Mouse (Mus musculus): ENCODE measurements around the gene Gm4767. TPM values are rescaled to one million over a fixed set of nuclear protein-coding genes. Genes with fewer than 3 reads are reported as not detected.

Gm4767 gene
- not detected in 2 replicates for polyA plus RNA-seq (2012; rRNA removed)

GRCm38 (mm10) chr10:81811899-81812298 lies at the start of gene Gm4767:
Gene Gm4767, plus strand, starts transcription at chr10:81812186.

DNA sequence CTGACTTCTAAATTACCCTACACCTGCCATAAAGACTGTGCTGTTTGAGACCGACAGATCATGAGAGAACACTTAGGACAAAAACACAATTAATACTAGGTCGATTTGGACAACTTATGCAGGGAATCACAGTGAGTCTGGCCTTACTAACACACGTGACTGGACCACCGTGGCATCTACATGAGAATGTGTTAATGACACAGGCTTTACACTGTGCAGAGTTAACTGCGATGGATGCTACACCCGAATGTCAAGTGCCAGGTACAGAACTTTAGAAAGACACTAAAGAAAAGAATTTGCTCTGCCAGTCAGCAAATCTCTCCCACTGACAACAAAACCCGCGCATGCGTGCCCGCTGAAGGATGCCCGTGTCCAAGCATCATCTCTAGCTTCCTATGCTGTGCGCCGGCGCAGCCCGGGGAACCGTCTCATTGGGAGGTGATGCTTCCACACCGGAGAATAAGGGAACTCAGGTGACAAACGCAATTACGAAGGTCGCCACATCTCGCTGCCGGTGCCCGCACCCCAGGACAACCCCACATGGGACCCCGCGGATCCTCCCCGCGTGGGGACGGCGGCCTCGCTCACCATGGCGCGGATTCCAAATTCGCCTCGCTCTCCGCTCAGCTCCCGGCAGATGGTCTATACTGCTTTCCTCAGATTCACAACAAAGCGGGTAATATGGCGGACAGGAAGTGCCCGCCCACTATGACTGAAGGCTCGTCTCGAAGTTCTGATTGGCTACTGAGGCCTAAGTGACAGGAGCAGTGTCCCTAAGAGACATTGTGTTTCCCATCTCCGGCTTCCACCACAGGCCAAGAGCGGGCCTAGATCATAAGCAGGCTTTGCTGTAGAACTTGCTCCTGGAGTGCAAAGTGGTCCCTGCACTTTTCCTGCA lies 41.2 kb upstream of the Gm4767 start, which contains the start of gene Gm3055:
Gene Gm3055, minus strand, starts transcription at position 656 of the 898 bp plus-strand sequence.

GRCm38 (mm10) chr10:81863409-81864407 lies 51.7 kb downstream of the Gm4767 start, which contains the start of gene Gm32687:
Gene Gm32687, plus strand, starts transcription at chr10:81863934.

Other genes starting within 250 kb of the Gm4767 start
- 56.0 and 71.7 TPM in 2 replicates for gene Tle2, start 237.6 kb upstream of the Gm4767 start, polyA plus RNA-seq (2012; rRNA removed)
- gene Tle6, start 211.1 kb upstream of the Gm4767 start, polyA plus RNA-seq (2012; rRNA removed) = 10.5 and 11.4 TPM in 2 replicates
- gene BC025920, start 205.9 kb upstream of the Gm4767 start, polyA plus RNA-seq (2012; rRNA removed) = 0.14 and 0.39 TPM in 2 replicates
- gene Sirt6, start 184.4 kb upstream of the Gm4767 start, polyA plus RNA-seq (2012; rRNA removed) = 18.8 and 22.3 TPM in 2 replicates
- gene Ankrd24, start 183.6 kb upstream of the Gm4767 start, polyA plus RNA-seq (2012; rRNA removed) = 17.2 and 28.0 TPM in 2 replicates
- 0.09 TPM in 1 of 2 replicates, not detected in the other for gene Gm10778, start 163.1 kb upstream of the Gm4767 start, polyA plus RNA-seq (2012; rRNA removed)
- not detected in 2 replicates for gene Zfp433, start 107.4 kb upstream of the Gm4767 start, polyA plus RNA-seq (2012; rRNA removed)
- gene Gm3055, start 41.0 kb upstream of the Gm4767 start, polyA plus RNA-seq (2012; rRNA removed) = not detected in 2 replicates
- gene Gm32687, start 51.7 kb downstream of the Gm4767 start, polyA plus RNA-seq (2012; rRNA removed) = 0.04 TPM in 1 of 2 replicates, not detected in the other
- not detected in 2 replicates for gene Zfp781, start 118.3 kb downstream of the Gm4767 start, polyA plus RNA-seq (2012; rRNA removed)
- gene Zfp873, start 235.9 kb downstream of the Gm4767 start, polyA plus RNA-seq (2012; rRNA removed) = 0.03 and 0.05 TPM in 2 replicates